Mouse (Mus musculus) colon, adult 2 months (tissue): ENCODE data around the gene Vangl1. TPM values are rescaled to one million over a fixed set of nuclear protein-coding genes. Genes with fewer than 3 reads are reported as not detected.

Experiments used
- polyA plus RNA-seq: library from polyadenylated mRNA; depleted of rRNA; stranded (reverse); fragments of >200 nt; gene quantifications from 2 replicates; pipeline ENCODE4 v1.2.3, GENCODE M21; 2012; rRNA removed

Gene Vangl1
- 25.8 and 27.3 TPM in 2 replicates for polyA plus RNA-seq

GRCm38 (mm10) chr3:102203781-102204721 is at the start of gene Vangl1:
Gene Vangl1, minus strand, starts transcription at chr3:102204693.

Other genes starting within 250 kb of the Vangl1 start
- gene Nhlh2, start 194.6 kb downstream of the Vangl1 start, polyA plus RNA-seq, result not detected in 2 replicates
- gene Casq2, start 118.3 kb downstream of the Vangl1 start, polyA plus RNA-seq, result 2.0 and 2.9 TPM in 2 replicates